Mouse (Mus musculus) hindlimb bud, embryonic 11.5 days (tissue): Measurements from ENCODE around the gene Hist4h4.

Experiments used
- DNase-seq: peaks from one replicate; pipeline ENCODE4 v3.0.0-alpha.2; 2012; ENCODE audit warnings: low read depth, low spot score; ENCODE audit errors: extremely low spot score

Hist4h4 gene

DNA sequence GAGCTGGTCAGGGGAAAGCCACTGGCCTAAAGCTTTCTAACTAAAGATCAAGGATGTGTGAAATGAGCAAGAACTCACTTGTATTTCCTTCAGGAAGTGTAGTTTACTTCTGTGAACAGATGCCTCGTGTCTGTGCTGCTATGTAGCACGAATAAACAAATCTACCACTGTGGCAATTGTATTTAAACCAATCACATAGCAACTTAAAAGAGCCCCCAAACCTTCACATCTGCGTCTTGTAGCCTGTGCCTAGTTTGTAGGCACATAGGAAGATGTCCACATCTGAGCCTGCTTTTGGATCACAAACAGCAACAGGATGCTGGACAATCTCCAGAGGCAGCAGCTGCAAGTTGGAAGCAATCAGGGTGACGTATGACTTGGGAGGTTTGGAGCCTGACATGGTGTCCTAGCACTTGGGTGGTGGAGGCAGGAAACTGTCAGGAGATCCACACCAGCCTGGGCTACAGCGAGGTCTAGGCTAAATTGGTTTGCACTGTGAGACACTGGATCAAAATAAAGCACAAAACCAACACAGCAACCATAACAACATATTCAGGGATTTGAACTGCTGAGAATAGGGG lies 14.7 kb downstream of the Hist4h4 start:
- no peak for DNase-seq

DNA sequence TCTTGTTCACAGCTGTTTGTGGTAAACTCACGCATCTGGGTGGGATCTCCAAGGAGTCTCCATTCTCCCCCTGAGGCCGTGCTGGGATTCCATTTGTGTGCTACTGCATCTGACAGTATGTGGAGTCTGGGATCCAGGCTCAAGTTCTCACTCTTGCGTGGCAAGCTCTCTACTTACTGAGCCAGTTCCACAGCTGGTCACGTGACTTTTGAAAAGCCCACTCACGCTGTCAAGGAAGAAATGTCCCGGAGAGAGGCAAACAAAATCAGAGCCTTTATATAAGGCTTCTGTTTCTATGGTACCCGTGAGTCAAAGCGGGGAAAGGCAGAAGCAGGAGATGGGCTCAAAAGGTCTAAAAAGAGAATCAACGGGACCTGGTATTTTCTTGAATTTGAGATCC lies 21.5 kb downstream of the Hist4h4 start:
- no peak for DNase-seq

DNA sequence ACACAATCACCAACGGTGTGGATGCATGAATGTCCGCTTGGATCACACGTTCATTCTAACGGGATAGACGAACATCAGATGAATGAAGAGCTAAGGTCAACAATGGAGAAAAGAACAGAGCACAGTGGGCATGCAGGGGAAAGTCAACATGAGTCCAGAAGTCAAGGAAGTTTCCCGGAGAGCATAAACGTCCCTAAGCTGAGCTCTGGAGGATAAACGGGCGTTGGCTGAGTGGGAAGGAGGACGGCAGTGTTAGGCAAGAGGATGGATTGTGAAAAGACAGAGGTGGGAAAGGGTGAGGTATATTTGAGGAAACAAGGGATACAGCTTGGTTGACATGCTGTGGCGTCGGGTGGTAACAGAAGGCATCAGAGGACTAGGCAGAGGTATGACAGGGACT lies 22.1 kb downstream of the Hist4h4 start:
- no peak for DNase-seq

DNA sequence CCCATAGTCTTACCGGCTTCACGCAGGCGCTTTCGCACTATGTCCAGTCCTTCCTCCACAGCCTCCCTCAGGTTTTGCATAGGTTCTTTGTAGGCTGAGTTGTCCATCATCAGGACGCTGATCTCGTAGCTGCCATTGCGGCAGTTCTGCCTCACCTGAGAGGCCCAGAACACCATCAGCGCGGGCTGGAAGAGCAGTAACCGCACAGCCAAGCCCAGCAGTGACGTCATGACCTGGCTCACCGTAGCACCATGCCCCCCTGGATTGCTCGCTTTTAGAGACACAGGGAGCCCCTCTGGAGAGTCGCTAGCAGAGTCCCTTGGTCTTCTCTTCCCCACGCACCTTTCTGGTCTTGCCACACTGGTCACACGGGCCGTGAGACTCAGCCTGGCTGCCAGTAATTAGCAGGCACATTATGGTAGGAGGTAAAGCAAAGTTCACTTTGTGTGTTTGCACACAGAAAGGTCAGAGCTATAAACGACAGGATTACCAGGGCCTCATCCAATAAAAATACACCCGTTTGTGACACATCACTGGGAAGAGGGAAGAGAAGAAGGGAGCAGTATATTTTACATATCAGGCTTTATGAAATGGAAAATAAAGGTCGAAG lies 22.7 kb downstream of the Hist4h4 start, which contains the start of gene Gucy2c:
Gene Gucy2c, minus strand, starts transcription at position 389 of the 610 bp plus-strand sequence.
- DNase-seq = no peak

DNA sequence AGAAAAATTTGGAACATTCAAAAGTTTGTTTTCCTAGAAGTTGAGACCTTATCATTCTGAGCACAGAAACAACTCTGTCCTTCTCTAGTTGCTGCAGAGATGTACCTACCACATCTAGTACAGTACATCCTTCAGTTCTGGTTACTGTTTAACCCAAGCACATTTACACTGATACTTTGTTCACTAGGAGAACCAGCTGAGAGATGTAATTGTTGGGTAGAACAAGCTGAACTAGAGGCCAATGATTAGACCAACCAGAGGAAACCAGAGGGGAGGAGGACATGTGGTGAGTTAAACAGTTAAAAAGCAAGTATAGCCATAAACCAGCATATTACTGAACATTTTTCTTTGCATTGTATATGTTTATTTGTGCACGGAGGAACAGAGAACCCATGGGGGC lies 27.8 kb downstream of the Hist4h4 start:
- no peak for DNase-seq

DNA sequence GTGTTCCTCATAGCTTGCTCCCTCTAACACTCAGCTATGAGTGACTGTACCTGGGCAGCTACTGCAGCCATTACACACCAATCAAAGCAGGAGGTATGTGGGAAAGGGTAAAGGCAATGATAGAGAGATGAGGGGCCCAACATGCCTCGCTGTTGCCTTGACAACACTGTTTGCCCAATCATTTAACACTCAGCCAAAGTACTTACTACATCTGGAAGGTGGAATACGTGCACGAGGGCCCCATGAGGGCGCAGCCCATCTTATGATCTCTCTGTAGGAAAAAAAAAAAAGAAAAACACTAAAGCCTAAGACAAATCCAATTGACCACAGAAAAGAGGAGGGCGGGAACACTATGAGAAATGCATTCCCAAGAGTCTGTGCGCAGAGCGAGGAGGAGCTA lies 34.4 kb downstream of the Hist4h4 start:
- no peak for DNase-seq

DNA sequence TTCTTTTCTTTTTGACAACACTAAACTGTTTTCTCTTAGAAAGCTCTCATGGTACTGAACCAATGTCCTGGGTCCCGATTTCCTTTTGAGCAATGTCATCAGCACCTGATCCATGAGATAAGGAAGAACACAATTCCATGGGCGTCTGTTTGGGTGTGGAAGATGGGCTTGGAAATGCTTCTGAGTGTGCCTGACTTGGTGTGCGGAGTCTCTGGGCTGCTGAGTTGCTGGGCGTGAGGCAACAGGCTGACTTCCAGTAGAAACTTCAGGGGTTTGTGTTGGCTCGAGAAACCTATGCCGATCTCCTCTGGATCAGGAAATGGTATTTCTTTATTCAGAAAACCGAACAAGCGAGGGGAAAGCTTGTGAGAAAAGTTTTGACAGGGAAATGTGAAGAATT lies 35.1 kb downstream of the Hist4h4 start:
- no peak for DNase-seq

DNA sequence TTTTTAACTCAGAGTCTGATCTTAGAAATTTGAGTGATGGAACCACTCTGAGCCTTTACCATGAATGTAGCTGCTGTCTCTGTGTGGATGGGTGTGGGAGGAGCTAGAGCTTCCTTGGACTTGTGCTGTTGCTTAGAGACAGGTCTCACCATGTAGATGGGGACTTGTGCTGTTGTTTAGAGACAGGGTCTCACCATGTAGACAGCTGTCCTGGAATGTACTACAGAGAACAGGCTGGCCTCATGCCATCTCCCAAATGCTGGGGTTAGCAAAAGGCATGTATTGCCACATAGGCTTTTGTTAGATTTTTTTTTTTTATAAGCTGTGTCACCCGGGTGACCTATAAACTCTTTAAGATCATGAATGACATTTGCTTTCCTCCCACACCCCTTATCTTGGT lies 40.3 kb downstream of the Hist4h4 start:
- DNase-seq = no peak
